Mouse (Mus musculus) gastrocnemius, postnatal 4 days (tissue): Measurements from ENCODE around the gene Pklr. TPM values are rescaled to one million over a fixed set of nuclear protein-coding genes. Genes with fewer than 3 reads are reported as not detected.

Experiments
- DNase-seq, 2 experiments: peaks; one replicate each; pipeline ENCODE4 v3.0.0; 2021 to 2022; ENCODE audit warnings: low spot score in 2 of 2, mixed read lengths in 2 of 2
- total RNA-seq, 2 experiments: library from RNA; stranded (reverse); gene quantifications; 2 replicates each; pipeline ENCODE4 v1.2.3; 2021

Pklr gene
- total RNA-seq, 2 experiments from 2014 or later = 1.1 TPM; not detected in 1

DNA sequence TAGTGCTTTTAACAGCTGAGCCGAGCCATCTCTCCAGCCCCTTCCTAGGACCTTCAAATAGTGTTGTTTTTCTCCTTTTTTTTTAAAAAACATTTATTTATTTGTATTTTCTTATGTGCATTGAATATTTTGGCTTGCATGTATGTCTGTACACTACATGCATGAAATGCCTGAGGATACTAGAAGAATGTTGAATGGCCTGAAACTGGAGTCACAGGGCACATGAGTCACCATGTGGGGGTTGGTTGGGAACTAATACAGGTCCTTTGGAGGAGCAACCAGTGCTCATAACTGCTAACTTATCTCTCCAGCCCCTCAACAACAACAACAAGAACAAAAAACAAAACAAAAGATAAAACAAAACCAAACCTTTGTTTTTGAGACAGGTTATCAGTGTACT lies 27.2 kb downstream of the Pklr start:
- DNase-seq = no peak

GRCm38 (mm10) chr3:89163643-89164245 lies 27.8 kb downstream of the Pklr start:
- DNase-seq = no peak

DNA sequence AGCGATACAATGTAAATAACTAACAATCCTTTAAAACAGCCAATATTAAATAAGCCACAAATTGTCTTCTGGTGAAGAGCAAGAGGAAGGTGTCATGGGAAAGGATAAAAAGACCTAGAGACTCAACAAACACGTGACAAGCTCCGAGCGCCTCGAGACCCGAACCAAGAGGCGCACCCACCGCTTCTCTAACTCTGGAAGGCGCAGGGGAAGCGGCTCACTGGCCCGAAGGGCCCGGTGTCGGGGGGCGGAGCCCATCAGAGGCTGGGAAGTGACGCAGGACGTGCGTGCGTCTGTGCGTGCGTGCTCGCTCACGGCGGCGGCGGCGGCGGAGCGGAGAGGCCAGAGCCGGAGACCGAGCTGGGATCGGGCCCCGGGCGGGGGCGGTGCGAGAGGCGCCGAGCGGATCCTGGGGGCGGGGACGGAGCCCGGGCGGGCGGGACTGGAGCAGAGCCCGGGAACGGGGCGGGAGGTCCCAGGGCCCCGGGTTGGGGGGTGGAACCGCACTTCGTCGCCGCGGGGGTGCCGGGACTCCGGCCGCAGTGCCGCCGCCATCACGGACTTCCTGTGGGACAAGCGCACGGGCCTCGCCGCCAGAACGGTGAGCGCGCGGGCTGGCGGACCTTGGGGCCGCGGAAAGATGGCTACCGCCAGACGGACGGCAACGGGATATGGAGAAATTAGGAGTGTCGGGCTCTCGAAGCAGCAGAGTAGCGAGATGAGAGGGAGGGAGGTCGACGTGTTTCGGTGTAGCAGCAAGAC lies 28.7 kb downstream of the Pklr start, which contains the start of gene Clk2:
Clk2 (plus strand) TSS at position 290 of the 762 bp plus-strand sequence.
- DNase-seq = peak; percentile 85 to 94

- DNase-seq = no peak
Observed at GRCm38 (mm10) chr3:89165268-89165870, 29.4 kb downstream of the Pklr start.

- DNase-seq = no peak
Observed at GRCm38 (mm10) chr3:89166945-89167344, 31.0 kb downstream of the Pklr start.

GRCm38 (mm10) chr3:89174844-89175243 lies 38.9 kb downstream of the Pklr start:
- no peak for DNase-seq

DNA sequence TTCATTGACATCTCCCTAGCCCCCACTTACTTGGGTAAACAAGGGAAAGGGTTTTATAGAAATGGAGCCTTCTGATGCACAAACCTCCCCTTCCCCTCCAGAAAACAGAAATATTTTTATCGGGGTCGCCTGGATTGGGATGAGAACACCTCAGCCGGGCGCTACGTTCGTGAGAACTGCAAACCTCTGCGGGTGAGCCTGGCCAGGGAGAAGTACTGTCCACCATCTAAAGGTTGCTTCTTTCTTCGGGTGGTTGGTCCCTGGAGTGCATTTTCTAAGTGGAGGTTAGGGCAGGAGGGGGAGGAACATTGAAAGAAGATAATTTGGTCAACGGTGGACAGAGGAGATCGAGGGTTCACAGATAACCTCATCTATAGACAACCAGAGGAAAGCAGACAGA lies 39.6 kb downstream of the Pklr start:
- no peak for DNase-seq

DNA sequence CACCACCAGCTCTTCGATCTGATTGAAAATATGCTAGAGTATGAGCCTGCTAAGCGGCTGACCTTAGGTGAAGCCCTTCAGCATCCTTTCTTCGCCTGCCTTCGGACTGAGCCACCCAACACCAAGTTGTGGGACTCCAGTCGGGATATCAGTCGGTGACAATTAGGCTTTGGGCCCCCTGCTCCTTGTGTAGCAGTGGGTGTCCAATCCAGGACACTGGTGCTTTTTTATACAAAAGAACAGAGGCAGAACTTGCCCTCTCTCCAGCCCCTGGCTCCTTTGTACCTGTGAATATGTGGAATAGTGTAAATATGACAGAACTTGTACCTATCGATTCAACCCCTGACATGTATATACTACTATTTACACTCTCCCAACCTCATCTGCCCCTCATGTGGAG lies 40.5 kb downstream of the Pklr start:
- no peak for DNase-seq

- DNase-seq = peak; percentile 67 to 78
Observed at GRCm38 (mm10) chr3:89177242-89178106, 41.5 kb downstream of the Pklr start, which contains the start of gene Scamp3. Scamp3 (plus strand) TSS chr3:89177473.

- DNase-seq = no peak
Observed at GRCm38 (mm10) chr3:89178107-89178385, 42.1 kb downstream of the Pklr start.

DNA sequence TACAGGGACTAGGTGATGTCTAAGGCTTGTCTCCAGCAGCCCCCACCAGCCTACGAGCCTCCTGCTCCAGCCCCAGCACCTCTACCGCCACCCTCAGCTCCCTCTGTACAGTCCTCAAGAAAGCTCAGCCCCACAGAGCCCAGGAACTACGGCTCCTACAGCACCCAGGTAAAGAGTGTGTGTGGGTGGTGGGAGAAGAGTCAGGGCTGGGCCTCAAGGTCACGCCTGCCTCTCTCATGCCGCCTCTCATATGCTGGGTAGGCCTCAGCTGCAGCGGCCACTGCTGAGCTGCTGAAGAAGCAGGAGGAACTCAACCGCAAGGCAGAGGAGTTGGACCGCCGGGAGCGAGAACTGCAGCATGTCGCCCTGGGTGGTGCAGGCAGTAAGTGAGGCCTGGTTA lies 43.1 kb downstream of the Pklr start:
- DNase-seq = no peak

DNA sequence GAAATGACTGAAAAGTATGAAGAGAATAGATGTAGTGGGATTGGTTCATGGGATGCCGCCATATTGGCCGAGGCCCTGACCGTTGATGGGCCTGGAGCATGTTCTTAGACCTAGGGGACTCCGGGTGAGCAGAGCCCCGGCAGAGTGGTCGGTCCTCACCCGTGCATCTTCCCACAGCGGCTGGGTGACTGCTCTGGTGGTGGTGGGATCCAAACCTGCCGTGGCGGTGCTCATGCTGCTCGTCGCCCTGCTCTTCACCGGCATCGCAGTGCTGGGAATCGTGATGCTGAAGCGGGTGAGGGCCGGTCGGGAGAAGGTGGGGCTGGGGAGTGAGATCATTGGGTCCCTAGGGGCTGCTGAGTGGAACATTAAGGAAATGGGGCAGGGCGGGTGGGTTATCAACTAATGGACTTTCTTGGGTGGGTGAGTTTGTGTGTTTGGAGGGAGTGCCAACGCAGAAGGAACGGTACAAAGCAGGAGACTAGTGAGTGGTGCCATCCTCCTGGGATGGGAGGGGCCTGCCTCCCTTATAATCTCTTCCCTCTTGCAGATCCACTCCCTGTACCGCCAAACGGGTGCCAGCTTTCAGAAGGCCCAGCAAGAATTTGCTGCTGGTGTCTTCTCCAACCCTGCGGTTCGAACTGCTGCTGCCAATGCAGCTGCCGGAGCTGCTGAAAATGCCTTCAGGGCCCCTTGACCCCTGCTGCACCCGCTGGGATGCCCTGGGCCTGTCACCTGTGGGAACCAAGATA lies 46.0 kb downstream of the Pklr start:
- no peak for DNase-seq

DNA sequence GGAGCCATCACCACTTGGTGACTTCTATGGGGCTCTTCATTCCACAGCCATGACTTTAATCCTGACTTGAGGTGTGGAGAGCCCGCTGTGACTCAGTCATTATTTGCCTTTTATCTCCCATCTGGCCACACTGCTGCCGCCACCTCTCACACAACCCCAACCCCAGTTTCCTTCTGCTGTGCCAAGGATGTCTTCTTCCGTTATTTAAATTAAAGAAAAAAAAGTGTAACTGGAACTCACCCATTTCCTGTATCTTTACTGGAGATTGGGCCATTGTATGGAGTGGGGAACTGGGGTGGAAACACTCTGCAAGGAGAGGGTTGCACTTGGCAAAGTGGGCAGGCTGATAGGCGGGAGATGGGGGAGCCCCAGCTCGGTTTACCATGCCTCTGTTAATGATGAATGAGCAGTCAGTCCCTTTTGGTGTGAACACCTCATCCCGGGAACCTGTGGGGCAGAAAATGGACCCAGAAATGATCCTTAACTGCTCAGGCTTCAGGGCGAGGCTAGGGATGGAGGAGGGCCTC lies 46.7 kb downstream of the Pklr start:
- DNase-seq = no peak

DNA sequence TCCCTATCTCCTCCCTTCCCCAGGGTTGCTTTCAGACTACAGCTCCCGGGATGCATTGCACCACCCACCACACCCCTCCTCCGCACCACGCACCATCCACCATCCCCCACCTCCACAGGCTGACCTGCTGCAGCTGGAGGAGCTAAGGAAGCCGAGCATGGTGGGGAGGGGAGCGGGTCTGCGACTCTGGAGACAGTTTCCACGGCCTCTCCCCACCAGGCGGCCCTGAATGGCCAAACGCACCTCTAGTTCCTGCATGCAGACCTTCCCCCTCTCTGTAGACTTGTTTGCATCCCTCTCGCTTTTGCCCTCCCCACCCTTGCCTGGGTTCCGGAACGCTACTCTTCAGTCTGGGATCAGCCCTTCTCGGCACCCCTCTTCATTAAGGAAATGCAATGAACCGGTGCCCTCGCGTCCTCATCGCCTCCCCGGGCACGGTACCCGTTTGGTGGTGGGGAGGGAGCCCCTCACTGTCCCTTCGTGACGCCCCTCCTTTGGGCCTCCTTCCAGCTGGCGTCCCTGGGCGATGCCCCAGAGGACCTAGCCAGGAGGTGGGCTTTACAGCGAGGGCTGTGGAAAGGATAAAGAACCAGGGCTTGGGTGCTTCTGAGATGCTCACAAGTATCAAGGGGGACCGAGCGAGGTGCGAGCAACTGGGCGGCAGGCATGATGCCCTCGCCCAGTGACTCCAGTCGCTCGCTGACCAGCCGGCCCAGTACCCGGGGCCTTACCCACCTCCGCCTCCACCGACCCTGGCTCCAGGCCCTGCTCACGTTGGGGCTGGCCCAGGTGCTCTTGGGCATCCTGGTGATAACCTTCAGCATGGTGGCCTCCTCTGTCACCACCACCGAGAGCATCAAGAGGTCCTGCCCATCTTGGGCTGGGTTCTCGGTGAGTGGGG lies 47.4 kb downstream of the Pklr start, which contains the start of gene Fam189b:
Fam189b (plus strand) TSS at position 86 of the 901 bp plus-strand sequence.
- DNase-seq = peak; percentile 72 to 85

DNA sequence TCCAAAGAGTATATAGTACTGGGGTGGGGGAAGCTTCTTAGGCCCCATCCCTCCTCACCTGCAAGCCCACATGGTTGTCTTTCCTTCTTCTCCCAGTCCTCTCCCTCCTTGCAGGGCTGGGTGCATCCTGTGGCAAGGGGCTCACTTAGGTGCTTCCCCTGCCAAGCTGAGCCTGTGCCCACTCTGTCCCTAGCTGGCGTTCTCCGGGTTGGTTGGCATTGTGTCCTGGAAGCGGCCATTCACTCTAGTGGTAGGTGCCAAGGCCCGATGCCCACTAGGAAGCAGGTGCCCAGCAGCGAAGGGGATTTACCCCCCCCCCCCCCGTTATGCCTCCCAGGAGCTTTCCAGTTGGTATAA lies 48.0 kb downstream of the Pklr start:
- DNase-seq = no peak

GRCm38 (mm10) chr3:89187197-89187596 lies 51.3 kb downstream of the Pklr start:
- no peak for DNase-seq

DNA sequence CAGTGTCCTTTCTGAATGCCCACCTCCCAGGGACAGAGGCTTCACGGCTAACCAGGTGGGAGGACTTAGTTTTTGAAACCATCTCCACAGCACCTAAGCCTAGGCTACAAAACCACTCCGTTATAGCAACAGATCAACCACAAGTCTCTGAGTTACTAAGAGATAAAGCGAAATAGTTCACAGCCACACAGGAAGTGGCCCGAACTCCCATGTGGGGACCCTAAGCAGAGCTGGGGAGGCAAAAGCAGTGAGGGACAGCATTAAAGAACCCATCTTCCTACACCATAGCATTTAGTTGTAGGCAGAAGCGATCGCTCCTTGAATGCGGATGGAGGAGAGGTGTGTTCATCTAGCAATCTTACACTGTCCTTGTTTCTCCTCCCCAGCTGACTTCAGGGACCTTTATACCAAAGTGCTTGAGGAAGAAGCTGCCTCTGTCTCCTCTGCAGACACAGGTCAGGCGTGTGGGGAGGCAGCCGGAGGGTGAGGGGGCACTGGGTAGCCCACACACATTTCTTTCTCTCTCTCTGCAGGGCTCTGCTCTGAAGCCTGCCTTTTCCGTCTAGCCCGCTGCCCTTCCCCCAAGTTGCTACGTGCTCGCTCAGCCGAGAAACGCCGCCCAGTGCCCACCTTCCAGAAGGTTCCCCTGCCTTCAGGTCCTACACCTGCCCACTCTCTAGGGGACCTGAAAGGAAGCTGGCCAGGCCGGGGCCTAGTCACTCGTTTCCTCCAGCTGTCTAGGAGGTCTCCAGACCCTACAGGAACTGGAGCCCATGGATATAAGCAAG lies 51.9 kb downstream of the Pklr start:
- DNase-seq = no peak

GRCm38 (mm10) chr3:89188478-89188875 lies 52.5 kb downstream of the Pklr start:
- DNase-seq = no peak

DNA sequence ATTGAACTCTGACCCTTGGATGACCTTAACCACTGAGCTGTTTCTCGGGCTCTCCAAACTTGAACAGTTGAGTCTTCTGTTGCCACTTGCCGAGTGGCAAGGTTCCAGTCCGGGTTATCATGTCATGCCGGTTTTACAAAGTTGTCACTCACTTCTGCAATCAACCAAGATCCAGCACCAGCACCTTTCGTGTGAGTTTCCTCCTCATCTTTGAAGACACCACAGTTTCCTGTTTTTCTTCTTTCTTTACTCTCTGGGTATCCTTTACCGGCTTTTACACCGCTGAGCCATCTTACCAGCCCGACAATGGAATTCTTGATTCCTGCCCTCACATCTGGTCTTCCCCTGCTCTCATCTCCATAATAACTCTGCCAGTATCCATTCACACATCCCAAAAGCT lies 54.5 kb downstream of the Pklr start:
- no peak for DNase-seq
